Mouse (Mus musculus) hindbrain, embryonic 16.5 days (tissue): ENCODE results near the gene Nmral1. TPM values are rescaled to one million over a fixed set of nuclear protein-coding genes. Genes with fewer than 3 reads are reported as not detected.
A peak's percentile ranks its signal among the peaks of the same experiment; 100 is the strongest.

Experiments used
- ATAC-seq: fragments of 200-750 bp; cut with Nextera tagmentation; 2 replicates; pipeline ENCODE4 v1.8.0; 2017; ENCODE audit warnings: moderate TSS enrichment, moderate library complexity
- H3K27ac ChIP-seq: fragments of 300-500 bp; sonication (generic); 2 replicates; pipeline ENCODE4 v1.5.1; 2014; ENCODE audit warnings: low read depth, mild to moderate bottlenecking, control low read depth, low read length, moderate library complexity
- H3K27me3 ChIP-seq: fragments of 300-500 bp; sonication (generic); replicated peaks from 2 replicates; pipeline ENCODE4 v1.6.1; 2014; ENCODE audit warnings: low read length; ENCODE audit not compliant: control insufficient read depth, insufficient read depth
- H3K36me3 ChIP-seq: fragments of 300-500 bp; sonication (generic); 2 replicates; pipeline ENCODE4 v1.6.1; 2014; ENCODE audit warnings: mild to moderate bottlenecking, low read length, moderate library complexity, mixed read lengths; ENCODE audit not compliant: control insufficient read depth, insufficient read depth
- H3K4me1 ChIP-seq: fragments of 300-500 bp; sonication (generic); 2 replicates; pipeline ENCODE4 v1.6.1; 2014; ENCODE audit warnings: low read depth, low read length; ENCODE audit not compliant: control insufficient read depth, insufficient read depth
- H3K4me2 ChIP-seq: fragments of 300-500 bp; sonication (generic); 2 replicates; pipeline ENCODE4 v1.6.1; 2014; ENCODE audit warnings: mild to moderate bottlenecking, low read length, control low read depth, moderate library complexity
- H3K4me3 ChIP-seq: fragments of 300-500 bp; sonication (generic); 2 replicates; pipeline ENCODE4 v1.5.1; 2014; ENCODE audit warnings: mild to moderate bottlenecking, low read length, control low read depth, moderate library complexity
- H3K9ac ChIP-seq: fragments of 300-500 bp; sonication (generic); 2 replicates; pipeline ENCODE4 v1.6.1; 2014; ENCODE audit warnings: low read depth, mild to moderate bottlenecking, control low read depth, low read length, moderate library complexity
- H3K9me3 ChIP-seq: fragments of 300-500 bp; sonication (generic); 2 replicates; pipeline ENCODE4 v1.6.1; 2014; ENCODE audit warnings: mild to moderate bottlenecking, low read length, moderate library complexity; ENCODE audit not compliant: control insufficient read depth
- WGBS: fragments of 180-500 bp; shearing (Covaris S2); extraction: QIAGEN DNeasy Blood & Tissue Kit; methylation state at CpG from one replicate; pipeline ENCODE4 v1.1.7; 2014; 5-methylcytosine and 5-hydroxymethylcytosine counted together
- polyA plus RNA-seq: library from polyadenylated mRNA; unstranded; fragments of >200 nt; fragmentation: Nextera tagmentation; extraction: Ambion mirVana; gene quantifications from 2 replicates; pipeline ENCODE4 v1.2.1, GENCODE M21; 2015

Nmral1 gene
- polyA plus RNA-seq, 1 experiment from 2014 or later, result 53.7 TPM

DNA sequence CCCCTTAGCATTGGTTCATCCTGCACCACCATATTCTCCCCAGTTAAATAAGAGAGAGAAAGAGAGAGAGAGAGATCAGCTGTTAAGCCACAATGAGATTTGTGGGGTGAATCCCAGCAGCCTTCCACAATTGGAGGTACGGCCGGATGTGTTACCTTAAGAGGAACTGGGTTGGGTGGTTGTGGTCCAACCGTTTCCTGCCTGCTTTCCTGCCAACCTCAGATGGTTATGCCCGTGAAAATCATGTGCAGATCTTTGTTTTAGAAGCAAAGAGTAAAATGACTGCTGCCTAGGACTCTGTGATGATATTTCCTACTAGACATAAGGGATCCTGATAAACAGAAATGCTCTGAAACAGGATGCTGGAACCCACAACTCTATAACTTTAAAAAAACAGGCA, 45.1 kb downstream of the Nmral1 start:
- H3K36me3 ChIP-seq, result 0 out of 2 replicates have a peak, but pooled peaks cover 2% of the 10 kb centered on the region
- ATAC-seq, result no peak
- WGBS, result 85% methylated on average over 4 of the region's 4 CpGs
- peaks cover 9% of the 10 kb centered on the region for H3K4me1 ChIP-seq
- H3K9ac ChIP-seq, result no peak overlapping the region
- no peak overlapping the region for H3K27ac ChIP-seq
- H3K4me2 ChIP-seq, result no peak overlapping the region
- H3K27me3 ChIP-seq, result no peaks in the 10 kb centered on the region
- no peak overlapping the region for H3K4me3 ChIP-seq
- H3K9me3 ChIP-seq, result no peaks in the 10 kb centered on the region

DNA sequence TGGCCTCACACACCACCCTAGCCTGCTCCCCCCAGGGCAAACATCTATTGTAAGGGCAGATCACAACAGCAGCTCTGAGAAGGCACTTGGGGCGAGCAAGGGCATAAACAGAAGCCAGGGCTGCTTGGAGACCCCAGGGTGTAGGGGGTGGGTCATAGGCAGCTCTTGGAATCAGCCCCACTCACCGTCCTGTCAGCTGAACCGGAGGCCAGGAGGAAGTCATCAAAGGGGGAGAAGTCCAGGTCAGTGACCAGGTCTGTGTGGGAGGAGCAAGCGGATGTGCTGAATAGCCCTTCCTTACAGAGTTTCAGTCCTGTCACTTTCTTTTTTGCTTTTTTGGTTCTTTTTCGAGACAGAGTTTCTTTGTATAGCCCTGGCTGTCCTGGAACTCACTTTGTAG, 48.8 kb downstream of the Nmral1 start:
- 87% methylated on average over 5 of the region's 5 CpGs for WGBS
- Histone ChIP-seq H3K4me2 (no peak overlapping the region), H3K4me1 (no peaks in the 10 kb centered on the region), H3K9me3 (no peaks in the 10 kb centered on the region), H3K9ac (no peak overlapping the region), H3K27me3 (no peaks in the 10 kb centered on the region), H3K36me3 (peaks cover 13% of the 10 kb centered on the region; the same call in 1 of the 2 replicates), H3K4me3 (no peak overlapping the region), H3K27ac (no peak overlapping the region)
- no peak for ATAC-seq

DNA sequence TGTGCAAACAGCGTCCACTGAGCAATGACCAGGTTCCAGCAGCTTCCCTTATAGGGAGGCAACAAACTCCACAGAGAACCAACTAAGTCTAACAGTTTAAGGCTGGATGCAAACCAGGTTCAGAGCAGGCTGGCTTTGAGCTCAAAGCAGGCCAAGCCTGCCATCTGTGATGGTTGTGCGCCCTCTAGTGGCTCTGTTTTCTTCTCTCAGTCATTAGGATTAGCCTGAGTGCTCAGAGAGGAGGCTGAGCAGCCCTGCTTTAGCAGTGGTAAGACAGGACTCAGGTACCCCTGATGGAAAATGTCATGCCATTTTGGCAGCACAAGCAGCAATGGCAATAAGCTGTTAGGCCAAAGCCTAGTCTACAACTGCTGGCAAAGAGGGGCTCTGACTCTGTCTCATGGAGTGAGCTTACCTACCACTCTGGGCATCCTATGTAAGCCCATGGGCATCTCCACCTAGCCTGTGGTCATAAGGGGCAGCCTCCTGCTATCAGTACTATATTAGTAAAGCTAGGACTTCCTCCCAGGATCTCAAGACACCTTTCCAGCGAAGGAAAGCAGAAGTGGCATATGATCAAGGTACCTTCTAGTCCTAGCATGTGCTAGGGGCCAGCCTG, 51.9 kb downstream of the Nmral1 start:
- WGBS, result 22% methylated on average over 3 of the region's 3 CpGs
- ATAC-seq, result peak; percentile 93
- Histone ChIP-seq H3K27me3 (no peaks in the 10 kb centered on the region), H3K36me3 (peaks cover 10% of the 10 kb centered on the region; the same call in 1 of the 2 replicates), H3K4me1 (no peaks in the 10 kb centered on the region), H3K27ac (no peak overlapping the region), H3K4me3 (no peak overlapping the region), H3K9me3 (no peaks in the 10 kb centered on the region), H3K9ac (no peak overlapping the region), H3K4me2 (no peak overlapping the region)

DNA sequence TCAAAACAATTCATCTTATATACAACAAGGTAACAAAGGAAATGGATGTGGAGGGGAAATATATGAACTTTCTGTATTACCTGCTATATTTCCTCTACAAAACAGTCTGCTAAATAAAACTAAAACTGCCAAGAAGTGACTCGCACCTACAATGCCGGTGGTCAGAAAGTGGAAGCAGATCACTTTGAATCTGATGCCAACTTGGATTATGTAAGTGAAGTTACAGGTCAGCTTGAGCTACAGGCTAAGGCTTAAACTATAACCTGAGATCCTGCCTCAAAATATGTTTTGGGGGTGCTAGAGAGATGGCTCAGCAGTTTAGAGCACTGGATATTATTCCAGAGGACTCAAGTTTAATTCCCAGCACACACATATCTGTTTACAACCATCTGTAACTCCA, 53.4 kb downstream of the Nmral1 start:
- ATAC-seq, result no peak
- Histone ChIP-seq H3K9ac (no peak overlapping the region), H3K27me3 (no peaks in the 10 kb centered on the region), H3K27ac (no peak overlapping the region), H3K4me3 (no peak overlapping the region), H3K4me1 (no peaks in the 10 kb centered on the region), H3K36me3 (peaks cover 17% of the 10 kb centered on the region), H3K4me2 (no peak overlapping the region), H3K9me3 (no peaks in the 10 kb centered on the region)
- WGBS, result 92% methylated on average over 2 of the region's 2 CpGs

DNA sequence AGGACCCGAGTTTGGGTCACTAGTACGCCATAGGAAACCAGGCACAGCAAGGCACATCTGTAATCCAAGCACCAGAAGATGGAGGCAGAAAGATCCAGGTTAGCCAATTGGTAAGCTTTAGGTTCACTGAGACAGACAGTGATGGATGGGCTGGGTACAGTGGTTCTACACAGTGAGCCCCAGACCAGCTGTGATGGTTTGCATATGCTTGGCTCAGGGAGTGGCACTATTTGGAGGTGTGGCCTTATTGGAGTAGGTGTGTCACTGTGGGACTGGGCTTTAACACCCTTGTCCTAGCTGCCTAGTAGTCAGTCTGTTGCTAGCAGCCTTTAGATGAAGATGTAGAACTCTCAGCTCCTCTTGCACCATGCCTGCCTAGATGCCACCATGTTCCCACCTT, 55.4 kb downstream of the Nmral1 start:
- ATAC-seq, result no peak
- Histone ChIP-seq H3K4me1 (peaks cover 6% of the 10 kb centered on the region), H3K4me2 (no peak overlapping the region), H3K4me3 (no peak overlapping the region), H3K9ac (no peak overlapping the region), H3K27me3 (no peaks in the 10 kb centered on the region), H3K36me3 (peaks cover 17% of the 10 kb centered on the region), H3K27ac (no peak overlapping the region), H3K9me3 (no peaks in the 10 kb centered on the region)
- 83% methylated on average over 2 of the region's 2 CpGs for WGBS

DNA sequence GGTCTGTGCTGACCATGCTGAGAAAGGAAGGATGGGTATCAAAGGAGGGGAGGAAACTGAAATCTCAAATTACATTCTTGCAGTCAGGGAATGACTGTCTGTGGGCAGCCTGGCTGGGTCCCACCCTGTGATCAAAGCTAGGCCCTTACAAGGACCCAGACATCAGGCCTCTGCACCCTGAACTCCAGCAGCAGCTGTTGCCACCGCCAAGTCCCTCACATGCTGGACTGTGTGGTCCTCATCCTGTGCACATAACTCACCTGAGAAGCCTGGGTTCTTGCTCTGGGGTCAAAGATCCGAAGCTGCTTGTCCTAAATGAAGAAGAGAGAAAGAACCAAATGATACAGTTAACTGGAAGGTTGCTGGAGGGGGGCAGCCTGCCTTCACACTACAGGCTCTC, 57.6 kb downstream of the Nmral1 start:
- Histone ChIP-seq H3K27ac (no peak overlapping the region), H3K27me3 (no peaks in the 10 kb centered on the region), H3K9ac (no peak overlapping the region), H3K4me3 (no peak overlapping the region), H3K4me1 (peaks cover 8% of the 10 kb centered on the region), H3K36me3 (peaks cover 9% of the 10 kb centered on the region; the same call in 1 of the 2 replicates), H3K4me2 (no peak overlapping the region), H3K9me3 (no peaks in the 10 kb centered on the region)
- 73% methylated on average over 2 of the region's 2 CpGs for WGBS
- no peak for ATAC-seq

Other genes with a start within 250 kb of the Nmral1 start
- 16.3 and 27.7 TPM in 2 replicates for gene Srl, start 177.5 kb downstream of the Nmral1 start, polyA plus RNA-seq
- 8.5 and 10.6 TPM in 2 replicates for gene Tfap4, start 159.5 kb downstream of the Nmral1 start, polyA plus RNA-seq
- 13.0 and 14.2 TPM in 2 replicates for gene Glis2, start 124.6 kb downstream of the Nmral1 start, polyA plus RNA-seq
- 139 and 150 TPM in 2 replicates for gene Pam16, start 94.4 kb downstream of the Nmral1 start, polyA plus RNA-seq
- 6.0 and 7.0 TPM in 2 replicates for gene Vasn, start 79.4 kb downstream of the Nmral1 start, polyA plus RNA-seq
- 70.6 and 71.9 TPM in 2 replicates for gene Dnaja3, start 79.4 kb downstream of the Nmral1 start, polyA plus RNA-seq
- gene Coro7, start 39.6 kb downstream of the Nmral1 start, polyA plus RNA-seq, result 32.1 and 36.6 TPM in 2 replicates
- gene Hmox2, start 7.0 kb upstream of the Nmral1 start, polyA plus RNA-seq, result 107 and 121 TPM in 2 replicates
- gene Cdip1, start 70.9 kb upstream of the Nmral1 start, polyA plus RNA-seq, result 137 and 143 TPM in 2 replicates
- 0.13 and 0.19 TPM in 2 replicates for gene 4930562C15Rik, start 116.1 kb upstream of the Nmral1 start, polyA plus RNA-seq
- 55.2 and 73.2 TPM in 2 replicates for gene Ubald1, start 161.0 kb upstream of the Nmral1 start, polyA plus RNA-seq
- 133 and 140 TPM in 2 replicates for gene Mgrn1, start 166.9 kb upstream of the Nmral1 start, polyA plus RNA-seq
- gene Nudt16l1, start 219.4 kb upstream of the Nmral1 start, polyA plus RNA-seq, result 132 and 137 TPM in 2 replicates
- 68.6 and 71.5 TPM in 2 replicates for gene Anks3, start 244.8 kb upstream of the Nmral1 start, polyA plus RNA-seq